Mouse (Mus musculus) urinary bladder, postnatal 36 days (tissue): Measurements from ENCODE around the gene Oxct2a.
"Not testable (repeated sequence)": the region's sequence is repeated elsewhere in the genome, so short reads cannot be mapped to it uniquely, and the experiment has no call there.

Experiments
- DNase-seq, 2 experiments: peaks; one replicate each; pipeline ENCODE4 v3.0.0; 2022; ENCODE audit warnings: low spot score in 2 of 2, mixed read lengths in 1 of 2

Oxct2a gene

DNA sequence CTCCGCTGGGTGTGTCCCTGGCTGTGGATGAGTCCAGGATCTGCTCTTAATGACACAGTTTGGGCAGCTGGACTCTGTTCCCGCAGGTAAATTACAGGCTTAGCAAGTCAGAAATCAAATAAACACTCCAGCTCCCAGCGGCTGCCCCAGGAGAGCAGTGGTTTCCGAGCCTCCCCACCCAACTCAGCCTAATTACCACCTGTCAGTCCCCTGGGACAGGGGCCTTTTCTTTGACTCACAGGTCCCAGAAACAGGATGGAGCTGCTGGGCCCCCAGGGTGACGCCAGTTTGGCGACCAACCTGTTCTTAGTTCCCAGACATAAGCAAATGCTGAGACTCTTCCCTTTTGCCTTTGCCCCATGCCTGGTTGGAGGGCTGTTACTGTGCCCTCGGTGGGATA, 11.6 kb downstream of the Oxct2a start:
- DNase-seq = no peak

DNA sequence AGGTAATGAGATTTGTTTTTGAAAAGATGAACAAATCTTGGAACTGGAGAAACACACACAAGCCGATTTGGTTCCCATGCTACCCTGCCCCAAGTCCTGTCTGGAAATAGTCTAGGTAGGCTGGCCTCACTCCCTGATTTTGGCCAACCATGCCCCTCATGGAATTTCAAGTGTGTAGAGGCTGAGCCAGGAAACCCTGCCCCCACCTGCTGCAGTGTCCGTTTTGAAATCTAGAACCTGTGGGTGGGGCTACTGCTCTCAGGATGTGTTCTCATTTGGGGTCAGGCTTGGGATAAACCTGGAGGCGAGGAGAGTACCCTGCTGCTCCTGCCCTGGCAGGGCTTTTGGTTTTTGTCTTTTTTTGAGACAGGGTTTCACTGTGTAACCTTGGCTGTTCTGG, 15.1 kb downstream of the Oxct2a start:
- DNase-seq = no peak

DNA sequence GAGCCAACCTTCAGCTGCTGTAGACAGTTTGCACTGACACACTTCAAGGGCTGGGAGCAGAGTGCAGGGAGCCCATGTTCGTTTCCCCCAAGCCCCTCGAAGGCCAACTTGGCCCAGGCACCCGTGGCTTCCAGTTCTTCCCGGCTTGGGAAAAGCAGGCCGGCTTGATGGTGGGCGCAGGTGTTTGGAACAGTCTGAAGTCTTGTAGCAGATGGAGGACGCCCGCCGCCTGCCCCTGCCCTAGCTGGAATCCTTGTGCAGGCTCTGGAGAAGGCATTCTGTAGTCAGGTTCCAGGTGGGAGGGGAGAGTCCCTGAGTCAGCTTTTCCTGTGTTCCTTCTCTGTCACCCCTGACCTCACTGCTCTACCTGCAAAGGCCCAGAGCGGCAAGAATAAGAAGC, 16.4 kb downstream of the Oxct2a start:
- DNase-seq = no peak

DNA sequence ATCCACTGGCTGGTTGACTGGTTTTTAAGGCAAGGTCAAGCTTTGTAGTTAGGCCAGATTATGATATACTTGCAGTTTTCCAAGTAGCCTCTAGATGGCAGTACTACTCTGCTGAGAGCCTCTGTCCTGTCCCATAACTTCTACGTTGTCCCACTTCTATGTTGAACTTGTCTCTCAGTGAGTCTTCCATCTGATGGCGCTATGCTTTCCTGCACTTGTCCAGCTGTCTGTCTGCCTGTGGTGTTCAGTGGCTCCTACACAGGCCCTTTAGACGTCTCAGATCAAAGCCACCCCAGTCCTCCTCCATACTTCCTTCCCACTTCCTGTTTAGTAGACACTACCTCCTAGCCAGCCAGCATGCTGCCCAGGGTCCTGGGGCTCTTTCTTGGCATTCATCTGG, 17.6 kb downstream of the Oxct2a start:
- DNase-seq = peak in 1 of 2 experiments; percentile 30

DNA sequence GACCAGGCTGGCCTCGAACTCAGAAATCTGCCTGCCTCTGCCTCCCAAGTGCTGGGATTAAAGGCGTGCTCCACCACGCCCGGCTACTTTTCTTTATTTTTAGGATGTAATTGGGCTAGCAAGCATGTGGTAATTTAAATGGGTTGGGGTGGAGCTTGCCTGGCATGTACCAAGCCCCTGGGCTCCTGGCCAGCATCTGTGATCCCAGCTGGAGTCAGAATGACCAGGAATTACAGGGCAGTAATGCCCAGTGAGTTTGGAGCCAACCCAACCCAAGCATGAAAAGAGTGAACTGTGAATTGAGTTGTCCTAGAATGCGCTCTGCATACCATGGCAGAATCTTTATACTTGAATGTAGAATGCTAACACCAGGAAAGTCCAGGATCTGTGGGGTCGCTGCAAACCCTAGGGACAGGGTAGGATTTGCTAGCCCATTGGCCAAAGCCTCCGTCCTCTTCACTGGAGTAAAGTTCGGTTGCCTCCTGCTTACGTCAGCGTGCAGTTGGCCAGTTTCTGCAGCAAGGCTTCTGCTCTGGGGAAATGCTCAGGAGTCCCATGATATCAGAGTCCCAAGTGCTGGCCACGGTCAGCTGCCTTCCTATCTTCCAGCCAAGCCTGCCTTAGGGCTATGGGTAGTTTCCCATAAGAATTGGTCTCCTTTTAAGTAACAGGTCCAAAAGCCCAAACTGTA, 24.3 kb downstream of the Oxct2a start:
- peak in 1 of 2 experiments; percentile 64 for DNase-seq

DNA sequence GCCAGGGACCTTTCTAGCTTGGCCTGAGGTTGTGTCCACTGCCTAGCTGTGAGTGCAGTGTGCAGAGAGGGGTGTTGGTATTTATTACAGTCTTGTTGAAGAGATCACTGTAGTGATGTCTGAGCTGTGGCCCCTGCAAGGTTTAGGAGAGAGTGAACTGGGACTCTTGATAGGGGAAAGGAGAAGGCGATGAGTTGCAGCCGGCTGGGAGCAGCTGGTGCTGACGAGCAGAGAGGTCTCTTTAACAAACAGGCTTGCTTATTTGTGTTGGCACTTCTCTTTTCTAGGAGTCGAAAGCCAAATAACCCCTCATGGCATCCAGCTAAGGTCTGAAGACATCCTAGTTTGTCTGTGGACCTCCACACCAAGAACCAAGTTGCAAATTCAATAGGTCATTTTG, 25.2 kb downstream of the Oxct2a start:
- DNase-seq = no peak

- DNase-seq = no peak
These were observed 26.1 kb downstream of the Oxct2a start for GRCm38 (mm10) chr4:123297195-123297960.

GRCm38 (mm10) chr4:123296148-123296534, 27.3 kb downstream of the Oxct2a start:
- DNase-seq = no peak

GRCm38 (mm10) chr4:123295516-123296147, 27.8 kb downstream of the Oxct2a start:
- no peak for DNase-seq

DNA sequence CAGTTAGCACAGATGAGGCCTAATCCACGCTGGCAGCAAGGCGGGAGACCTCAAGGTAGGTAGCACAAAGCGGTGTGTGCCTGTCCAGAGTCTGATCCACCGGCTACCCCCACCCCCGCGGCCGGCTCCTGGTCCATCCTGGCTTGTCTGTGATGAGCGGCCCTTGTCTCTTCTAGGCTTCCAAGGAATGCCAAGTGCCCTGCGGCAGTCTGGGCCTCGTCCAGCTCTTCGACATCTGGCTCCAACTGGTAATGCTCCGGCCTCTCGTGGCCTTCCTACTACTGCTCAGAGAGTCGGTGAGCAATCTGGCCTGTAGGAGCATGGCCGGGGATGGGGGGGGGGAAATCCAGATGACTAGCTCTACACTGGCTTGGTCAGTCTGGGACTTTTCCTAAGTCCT, 28.4 kb downstream of the Oxct2a start:
- DNase-seq = not testable (repeated sequence)

DNA sequence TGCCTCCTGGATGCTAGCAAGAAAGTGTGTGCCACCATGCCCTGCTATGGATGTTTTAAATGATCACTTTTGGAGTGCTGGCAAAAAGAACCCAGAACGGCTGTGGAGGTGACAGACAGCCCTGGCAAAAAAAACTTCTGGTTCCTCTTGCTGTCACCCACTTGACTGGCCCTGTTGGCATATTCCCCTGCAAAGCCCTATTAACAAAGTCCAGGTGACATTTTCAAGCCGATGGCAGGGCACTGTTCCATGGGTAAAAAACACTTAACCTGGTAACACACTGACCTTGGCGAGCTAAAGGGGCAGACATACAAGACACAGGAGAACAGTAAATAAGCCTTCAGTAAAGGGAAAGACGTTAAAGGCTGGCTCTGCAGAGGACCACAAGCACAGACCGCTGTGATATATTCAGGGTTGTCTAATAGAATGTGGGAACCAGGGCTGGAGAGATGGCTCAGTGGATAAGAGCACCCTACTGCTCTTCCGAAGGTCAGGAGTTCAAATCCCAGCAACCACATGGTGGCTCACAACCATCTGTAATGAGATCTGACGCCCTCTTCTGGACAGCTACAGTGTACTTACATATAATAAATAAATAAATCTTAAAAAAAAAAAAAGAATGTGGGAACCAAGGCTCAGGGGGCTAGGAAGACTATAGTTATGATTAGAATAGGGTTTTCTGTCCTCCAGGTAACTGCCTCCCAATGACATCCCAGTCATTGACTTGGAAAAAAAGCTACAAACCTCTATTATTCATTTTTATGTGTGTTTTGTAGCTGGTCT, 29.6 kb downstream of the Oxct2a start:
- DNase-seq = no peak

DNA sequence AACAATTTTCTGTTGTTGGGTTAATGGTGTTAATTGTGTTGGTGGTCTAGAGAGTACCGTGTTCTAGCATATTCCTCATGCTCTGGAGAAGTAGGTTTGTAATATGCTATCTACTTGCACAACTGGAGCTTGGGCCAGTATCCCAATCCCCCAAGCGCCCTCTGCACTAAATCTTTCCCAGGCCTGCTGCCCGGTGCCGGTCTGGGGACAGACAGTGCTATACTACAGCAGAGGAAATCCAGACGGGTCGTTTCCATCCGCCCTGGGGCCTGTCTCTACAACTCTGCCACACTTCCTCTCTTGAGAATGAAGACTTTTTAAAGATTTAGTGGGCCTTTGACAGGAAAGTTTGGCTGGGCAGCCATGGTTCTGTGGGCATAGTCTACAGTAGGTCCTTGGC, 30.4 kb downstream of the Oxct2a start:
- peak in 1 of 2 experiments; percentile 41 for DNase-seq

GRCm38 (mm10) chr4:123292390-123292789, 31.0 kb downstream of the Oxct2a start:
- no peak for DNase-seq

DNA sequence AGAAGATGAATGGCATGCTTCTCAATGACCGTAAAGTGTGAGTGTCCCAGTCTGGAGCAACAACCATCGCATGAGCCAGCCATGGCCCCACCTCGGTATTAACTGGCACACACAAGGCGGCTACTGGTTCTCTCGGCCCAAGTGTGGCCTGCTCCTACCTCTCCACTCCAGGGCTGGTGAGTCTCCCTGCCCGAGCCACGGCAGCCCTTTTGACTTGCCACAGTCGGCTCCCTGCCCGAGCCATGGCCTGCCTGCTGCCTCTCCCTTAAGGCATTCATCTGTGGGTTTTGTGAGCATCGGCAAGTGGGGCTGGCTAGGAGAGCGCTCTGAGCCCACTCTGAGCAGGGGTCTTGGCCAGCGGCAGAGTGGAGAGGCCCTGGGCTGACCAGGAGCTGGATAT, 34.4 kb downstream of the Oxct2a start:
- no peak for DNase-seq

- no peak for DNase-seq
These were observed 36.6 kb downstream of the Oxct2a start for GRCm38 (mm10) chr4:123286790-123287189.

DNA sequence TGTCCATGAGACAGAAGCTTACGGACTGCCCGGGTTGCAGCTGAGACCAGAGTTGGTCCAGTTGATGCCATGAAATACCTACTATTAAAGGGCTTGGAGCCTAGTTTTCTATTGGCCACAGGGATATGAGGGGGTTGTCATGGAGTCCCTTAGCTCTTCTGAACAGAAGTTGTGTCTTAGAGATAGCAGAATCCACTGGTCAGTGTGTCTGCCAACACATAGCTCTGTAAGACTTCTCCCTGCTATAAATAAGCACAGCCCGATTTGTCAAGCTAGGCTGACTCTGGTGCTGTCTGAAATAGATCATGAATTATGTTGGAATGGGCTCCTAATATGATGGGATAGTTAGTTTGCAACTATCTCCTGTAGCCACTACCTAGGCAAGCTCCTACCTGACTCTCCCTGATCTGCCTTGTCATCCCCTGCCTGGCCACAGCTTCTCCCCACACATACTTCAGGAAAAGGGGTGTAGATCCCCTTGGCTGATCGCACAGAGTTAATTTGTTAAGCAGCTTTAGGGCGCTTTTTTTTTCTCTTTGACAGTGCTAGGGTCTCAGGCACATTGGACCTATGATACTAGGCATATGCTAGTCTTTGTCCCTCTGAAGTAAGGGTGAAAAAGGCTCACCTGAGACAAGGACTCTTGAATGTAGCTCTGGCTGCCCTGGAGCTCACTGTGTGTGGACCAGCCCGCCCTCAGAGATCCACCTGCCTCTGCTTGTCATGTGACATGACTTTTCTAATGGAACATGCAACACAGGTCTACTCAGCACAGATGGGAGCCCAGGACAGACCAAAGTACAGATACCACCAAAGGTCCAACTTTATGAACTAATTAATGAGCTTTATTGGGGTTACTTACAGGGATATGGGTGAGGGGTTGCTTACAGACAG, 38.5 kb downstream of the Oxct2a start:
- DNase-seq = no peak

DNA sequence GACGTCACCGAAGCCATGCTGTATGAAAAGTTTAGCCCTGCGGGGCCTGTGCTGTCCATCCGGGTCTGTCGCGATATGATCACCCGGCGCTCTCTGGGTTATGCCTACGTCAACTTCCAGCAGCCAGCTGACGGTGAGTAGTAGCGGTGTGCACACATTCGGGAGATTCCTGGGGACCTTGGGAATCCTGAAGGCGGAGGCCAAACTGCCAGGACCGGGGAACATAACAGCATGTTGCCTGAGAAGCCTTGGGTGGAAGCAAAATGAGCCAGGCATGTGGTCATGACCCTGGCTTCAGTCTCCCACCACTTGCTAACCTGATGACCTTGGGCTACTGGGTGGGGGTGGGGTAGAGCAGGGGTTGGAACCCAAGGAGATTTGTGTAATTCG, 39.8 kb downstream of the Oxct2a start:
- DNase-seq = not testable (repeated sequence)

DNA sequence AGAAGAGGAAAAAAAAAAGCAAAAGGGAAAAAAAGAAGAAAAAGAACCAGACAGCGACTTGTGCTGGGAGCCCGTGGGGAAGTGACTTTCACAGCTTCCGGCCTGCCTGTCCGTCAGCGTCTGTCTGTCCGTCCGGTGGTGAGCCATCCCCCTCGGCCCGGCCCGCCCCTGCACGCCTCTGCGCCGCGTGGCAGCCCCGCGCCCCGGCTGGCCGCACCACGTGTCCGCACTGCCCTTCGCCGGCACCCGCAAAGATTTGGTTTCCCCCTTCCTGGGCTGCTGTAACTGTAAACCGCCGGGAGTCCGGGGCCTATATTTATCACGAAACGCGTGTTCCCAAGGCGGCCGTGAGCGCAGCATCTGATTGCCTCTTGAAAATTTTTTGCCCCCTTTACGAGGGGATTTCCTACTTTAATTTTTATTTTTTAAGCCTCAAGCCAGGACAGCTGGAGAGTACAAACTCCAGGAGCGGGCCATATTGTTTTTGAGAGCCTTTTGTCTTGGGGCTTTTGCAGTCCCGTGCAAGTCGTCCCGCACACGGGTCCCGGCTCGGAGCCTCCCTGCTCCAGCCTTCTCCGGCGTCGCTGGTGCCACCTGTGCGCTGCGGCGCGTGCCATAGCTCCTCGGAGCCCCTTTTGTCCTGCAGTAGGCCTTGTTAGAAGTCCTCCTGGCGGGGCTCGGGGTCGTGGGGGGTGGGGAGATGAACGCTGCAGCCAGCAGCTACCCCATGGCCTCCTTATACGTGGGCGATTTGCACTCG, 40.3 kb downstream of the Oxct2a start:
- DNase-seq = peak in 1 of 2 experiments; percentile 57

GRCm38 (mm10) chr4:123282500-123282899, 40.9 kb downstream of the Oxct2a start:
- DNase-seq = peak; percentile 86 to 92

GRCm38 (mm10) chr4:123280117-123280516, 43.3 kb downstream of the Oxct2a start:
- no peak for DNase-seq
